ENCODE assay signal across 19 mouse cellular contexts in the genomic region with DNA sequence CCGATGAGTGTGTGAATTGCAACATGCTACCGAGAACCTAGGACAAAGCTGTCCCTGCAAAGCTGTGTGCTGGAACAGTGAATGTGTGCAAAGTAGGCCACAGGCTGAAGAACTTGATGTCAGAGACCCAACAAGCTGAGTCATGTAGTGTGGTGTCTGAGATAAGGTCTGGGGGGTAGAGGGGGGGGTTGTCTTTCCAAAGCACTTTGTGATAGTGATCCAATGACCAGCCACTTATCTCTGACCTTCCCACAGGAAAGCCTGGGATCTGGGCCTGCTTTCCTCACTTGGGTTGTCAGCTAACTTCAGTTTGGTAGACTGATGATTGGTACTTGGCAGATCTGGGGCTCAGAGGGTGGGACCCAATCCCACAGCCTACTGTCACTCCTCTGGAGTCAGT. TPM values are rescaled to one million over a fixed set of nuclear protein-coding genes. Genes with fewer than 3 reads are reported as not detected.
"Had no signal": no experiment of that assay in that cellular context is flagged by ENCODE, and none has a peak within 500 bp of the region (broad histone marks: within the 10 kb centered on the region; RNA-seq: fewer than 3 reads in every experiment).

No protein-coding gene starts in this region.

- H3K27me3 ChIP-seq: kidney, embryonic 15.5 days; lung, embryonic 15.5 days; midbrain, embryonic 13.5 days had no signal

- H3K36me3 ChIP-seq: kidney, embryonic 15.5 days; limb, embryonic 10.5 days; lung, embryonic 15.5 days; midbrain, embryonic 13.5 days had no signal

- H3K4me3 ChIP-seq: kidney, embryonic 15.5 days; left cerebral cortex, adult 2 months; limb, embryonic 10.5 days; lung, embryonic 15.5 days; midbrain, embryonic 13.5 days had no signal

- H3K9me3 ChIP-seq: kidney, embryonic 15.5 days; limb, embryonic 10.5 days; lung, embryonic 15.5 days; midbrain, embryonic 13.5 days had no signal

- H3K4me2 ChIP-seq: kidney, embryonic 15.5 days; lung, embryonic 15.5 days; midbrain, embryonic 13.5 days had no signal

- H3K4me1 ChIP-seq: limb, embryonic 10.5 days; lung, embryonic 15.5 days had no signal

- H3K9ac ChIP-seq: kidney, embryonic 15.5 days; lung, embryonic 15.5 days; midbrain, embryonic 13.5 days had no signal

- H3K27ac ChIP-seq: kidney, embryonic 15.5 days; left cerebral cortex, adult 2 months; limb, embryonic 10.5 days; lung, embryonic 15.5 days; midbrain, embryonic 13.5 days had no signal

- ATAC-seq: midbrain, embryonic 13.5 days had no signal

- DNase-seq: kidney, adult 2 months; kidney, postnatal 14 days; lung, postnatal 36 days; right cerebral cortex, postnatal 25 days; thymus, adult 18-20 months; thymus, postnatal 14 days had no signal

RNA-seq across cellular contexts. Expression of a gene that starts 4.5 kb away (rescaled TPM):
- total RNA-seq: layer of hippocampus, postnatal 25 days; left cerebral cortex, adult 2 months; left cerebral cortex, postnatal 14 days; megakaryocyte progenitor cell, adult 5-6 weeks; midbrain, postnatal 0 days had no signal
- polyA plus RNA-seq: kidney, adult 2 months; kidney, embryonic 15.5 days; limb, embryonic 10.5 days; limb, embryonic 14.5 days; liver, embryonic 16.5 days; lung, embryonic 15.5 days; midbrain, embryonic 13.5 days; midbrain, postnatal 0 days; neural tube, embryonic 14.5 days; stomach, embryonic 14.5 days had no signal

RNA-seq across cellular contexts. Expression of a gene that starts 28.7 kb away (rescaled TPM):
- total RNA-seq: layer of hippocampus, postnatal 25 days; left cerebral cortex, adult 2 months; left cerebral cortex, postnatal 14 days; megakaryocyte progenitor cell, adult 5-6 weeks; midbrain, postnatal 0 days had no signal
- polyA plus RNA-seq: kidney, adult 2 months; kidney, embryonic 15.5 days; limb, embryonic 10.5 days; limb, embryonic 14.5 days; liver, embryonic 16.5 days; lung, embryonic 15.5 days; midbrain, embryonic 13.5 days; midbrain, postnatal 0 days; neural tube, embryonic 14.5 days; stomach, embryonic 14.5 days had no signal
